ENCODE assay signal across 8 mouse cellular contexts in genomic region chr6:51471782-51472181, GRCm38 (mm10). TPM values are rescaled to one million over a fixed set of nuclear protein-coding genes. Genes with fewer than 3 reads are reported as not detected.
DNase-seq lines count a peak whose midpoint lies in the region; ATAC-seq and TF ChIP-seq lines count a peak whose summit lies in the region.

No protein-coding gene starts in this region.

- TF ChIP-seq POLR2A in heart, adult 2 months (IDR thresholded peaks at IDR 0.05; ENCODE audit: insufficient read depth, low read depth, low read length), result no peak
- TF ChIP-seq POLR2A in ES-Bruce4 (IDR thresholded peaks at IDR 0.05; ENCODE audit: insufficient read depth, low read length), result no peak

- no peaks in the 10 kb centered on the region for H3K9me3 ChIP-seq in ES-Bruce4 (replicated peaks; ENCODE audit: control insufficient read depth, insufficient read depth, low read length, poor library complexity, severe bottlenecking)
- H3K9me3 ChIP-seq in forebrain, embryonic 16.5 days (ENCODE audit: control insufficient read depth, low read length), result no peaks in the 10 kb centered on the region
- no peaks in the 10 kb centered on the region for H3K9me3 ChIP-seq in liver, embryonic 16.5 days (replicated peaks; ENCODE audit: control insufficient read depth, low read length)

- peaks cover 4% of the 10 kb centered on the region for H3K79me2 ChIP-seq in heart, adult 2 months (replicated peaks; ENCODE audit: control insufficient read depth, insufficient read depth, low read length)

- H3K4me2 ChIP-seq in forebrain, embryonic 16.5 days (ENCODE audit: low read length), result peak overlapping the region; percentile 86
- H3K4me2 ChIP-seq in liver, embryonic 16.5 days (ENCODE audit: low read depth, low read length), result peak overlapping the region; percentile 63

- no peaks in the 10 kb centered on the region for H3K27me3 ChIP-seq in heart, adult 2 months (ENCODE audit: control insufficient read depth, insufficient read depth, low read length)
- H3K27me3 ChIP-seq in ES-Bruce4 (ENCODE audit: control insufficient read depth, insufficient read depth, low read length, poor library complexity, severe bottlenecking), result no peaks in the 10 kb centered on the region
- no peaks in the 10 kb centered on the region for H3K27me3 ChIP-seq in forebrain, embryonic 16.5 days (replicated peaks; ENCODE audit: control insufficient read depth, insufficient read depth, low read length)
- H3K27me3 ChIP-seq in liver, embryonic 16.5 days (ENCODE audit: control insufficient read depth, insufficient read depth, low read depth, low read length), result no peaks in the 10 kb centered on the region

- no peak overlapping the region for H3K9ac ChIP-seq in heart, adult 2 months (ENCODE audit: low read depth, low read length)
- H3K9ac ChIP-seq in ES-Bruce4 (ENCODE audit: low read depth, poor library complexity, severe bottlenecking), result peak overlapping the region; percentile 100
- peak overlapping the region; percentile 58 for H3K9ac ChIP-seq in forebrain, embryonic 16.5 days (replicated peaks; ENCODE audit: low read depth, low read length)
- H3K9ac ChIP-seq in liver, embryonic 16.5 days (ENCODE audit: low read depth, low read length), result peak overlapping the region; percentile 54

- intact Hi-C loops in heart, adult 2 months (cut with DNase I), result loop anchor here (5.0 kb wide), 1 partner anchor 36 kb away; no protein-coding TSS in a partner anchor
- intact Hi-C loops in heart, postnatal 36 days (cut with DNase I), result loop anchor here (2.0 to 5.0 kb wide), 2 partner anchors 73 to 89 kb away; no protein-coding TSS in a partner anchor
- intact Hi-C loops in left cerebral cortex, postnatal 10 days (cut with DNase I), result loop anchor here (10.0 kb wide), 1 partner anchor 383 kb away; no protein-coding TSS in a partner anchor

- no peak for TF ChIP-seq CTCF in heart, adult 2 months (IDR thresholded peaks at IDR 0.05)
- TF ChIP-seq CTCF in ES-Bruce4 (IDR thresholded peaks at IDR 0.05; ENCODE audit: low read depth, low read length), result no peak

- H3K27ac ChIP-seq in heart, adult 2 months, result peak overlapping the region; percentile 99
- H3K27ac ChIP-seq in ES-Bruce4 (ENCODE audit: insufficient read depth, low read length), result no peak overlapping the region; the same call in 1 of the 2 replicates
- H3K27ac ChIP-seq in forebrain, embryonic 16.5 days (ENCODE audit: low read length), result peak overlapping the region; percentile 53; the same call in 1 of the 2 replicates
- no peak overlapping the region for H3K27ac ChIP-seq in liver, embryonic 16.5 days (ENCODE audit: low read length)

- no peak for TF ChIP-seq EP300 in heart, adult 2 months (IDR thresholded peaks at IDR 0.05; ENCODE audit: insufficient read depth, low read depth, low read length)
- no peak for TF ChIP-seq EP300 in ES-Bruce4 (IDR thresholded peaks at IDR 0.05; ENCODE audit: insufficient read depth, low read depth, low read length)

- peaks cover 29% of the 10 kb centered on the region for H3K36me3 ChIP-seq in heart, adult 2 months (ENCODE audit: control insufficient read depth, insufficient read depth, low read length)
- peaks cover 63% of the 10 kb centered on the region for H3K36me3 ChIP-seq in ES-Bruce4 (ENCODE audit: control insufficient read depth, insufficient read depth, low read length, poor library complexity, severe bottlenecking)
- H3K36me3 ChIP-seq in forebrain, embryonic 16.5 days (ENCODE audit: control insufficient read depth, insufficient read depth), result peaks cover 11% of the 10 kb centered on the region
- peaks cover 33% of the 10 kb centered on the region for H3K36me3 ChIP-seq in liver, embryonic 16.5 days (ENCODE audit: control insufficient read depth, insufficient read depth)

- H3K4me3 ChIP-seq in heart, adult 2 months, result peak overlapping the region; percentile 71; the same call in 1 of the 2 replicates
- peak overlapping the region; percentile 65 for H3K4me3 ChIP-seq in ES-Bruce4 (ENCODE audit: low read depth, low read length)
- H3K4me3 ChIP-seq in forebrain, embryonic 16.5 days (replicated peaks; ENCODE audit: low read length), result peak overlapping the region; percentile 47
- H3K4me3 ChIP-seq in liver, embryonic 16.5 days (ENCODE audit: low read depth, low read length), result peak overlapping the region; percentile 55

- no peak for ATAC-seq in forebrain, embryonic 16.5 days
- no peak for ATAC-seq in liver, embryonic 16.5 days (ENCODE audit: low read depth)

- DNase-seq in heart, adult 2 months, result no peak
- no peak for DNase-seq in heart, postnatal 36 days
- no peak for DNase-seq in left cerebral cortex, postnatal 10 days (ENCODE audit: extremely low spot score in 1 of 2, low spot score in 2 of 2)
- no peak for DNase-seq in yolk sac, embryonic 10.5 days (ENCODE audit: low spot score)
- DNase-seq in left cerebral cortex, adult 11 months (ENCODE audit: low spot score), result no peak

- 40% methylated on average over 3 of the region's 3 CpGs for WGBS in heart, adult 2 months
- 8% methylated on average over 3 of the region's 3 CpGs for WGBS in forebrain, embryonic 16.5 days
- 12% methylated on average over 3 of the region's 3 CpGs for WGBS in liver, embryonic 16.5 days (ENCODE audit: insufficient replicate concordance)

- H3K4me1 ChIP-seq in heart, adult 2 months (ENCODE audit: control insufficient read depth, insufficient read depth, low read length), result peaks cover 1% of the 10 kb centered on the region
- H3K4me1 ChIP-seq in ES-Bruce4 (ENCODE audit: control insufficient read depth, insufficient read depth, low read length), result peaks cover 1% of the 10 kb centered on the region
- H3K4me1 ChIP-seq in forebrain, embryonic 16.5 days (replicated peaks; ENCODE audit: control insufficient read depth, insufficient read depth, low read length), result peaks cover 28% of the 10 kb centered on the region
- peaks cover 25% of the 10 kb centered on the region for H3K4me1 ChIP-seq in liver, embryonic 16.5 days (ENCODE audit: control insufficient read depth, low read depth, low read length)

RNA-seq across cellular contexts. Expression of gene Cbx3, which starts 1.6 kb away (rescaled TPM):
- total RNA-seq in heart, adult 2 months (2021), result 10 to 100 TPM; 58.7 to 63.9 TPM
- polyA plus RNA-seq in heart, adult 2 months (2012; rRNA removed), result 7.6 and 15.7 TPM in 2 replicates
- total RNA-seq in heart, postnatal 36 days (2021), result 10 to 100 TPM; 61.7 to 69.7 TPM
- 341 and 361 TPM in 2 replicates for polyA plus RNA-seq in ES-Bruce4 (2011; ENCODE audit: insufficient read depth, insufficient read length, low read depth, missing spikeins)
- polyA plus RNA-seq in forebrain, embryonic 16.5 days (2015; fragmentation: Nextera tagmentation; extraction: Ambion mirVana), result 537 and 587 TPM in 2 replicates
- polyA plus RNA-seq in liver, embryonic 16.5 days (2015; fragmentation: Nextera tagmentation; extraction: Ambion mirVana), result 169 and 198 TPM in 2 replicates
- total RNA-seq in left cerebral cortex, postnatal 10 days (2021), result 100 to 1,000 TPM; 171 to 176 TPM

RNA-seq across cellular contexts. Expression of gene Hnrnpa2b1, which starts 2.1 kb away (rescaled TPM):
- total RNA-seq in heart, adult 2 months (2021), result 100 to 1,000 TPM; 384 to 411 TPM
- 91.2 and 166 TPM in 2 replicates for polyA plus RNA-seq in heart, adult 2 months (2012; rRNA removed)
- total RNA-seq in heart, postnatal 36 days (2021), result 100 to 1,000 TPM; 408 to 439 TPM
- 1,450 and 1,538 TPM in 2 replicates for polyA plus RNA-seq in ES-Bruce4 (2011; ENCODE audit: insufficient read depth, insufficient read length, low read depth, missing spikeins)
- 1,940 and 1,995 TPM in 2 replicates for polyA plus RNA-seq in forebrain, embryonic 16.5 days (2015; fragmentation: Nextera tagmentation; extraction: Ambion mirVana)
- polyA plus RNA-seq in liver, embryonic 16.5 days (2015; fragmentation: Nextera tagmentation; extraction: Ambion mirVana), result 712 and 778 TPM in 2 replicates
- total RNA-seq in left cerebral cortex, postnatal 10 days (2021), result 100 to 1,000 TPM; 545 to 564 TPM

RNA-seq across cellular contexts. Expression of gene Nfe2l3, which starts 39.3 kb away (rescaled TPM):
- total RNA-seq in heart, adult 2 months (2021), result under 1 TPM; 0.16 to 0.18 TPM
- polyA plus RNA-seq in heart, adult 2 months (2012; rRNA removed), result 0.20 TPM in 2 replicates
- under 1 TPM; 0.35 to 0.36 TPM for total RNA-seq in heart, postnatal 36 days (2021)
- 5.4 and 6.0 TPM in 2 replicates for polyA plus RNA-seq in ES-Bruce4 (2011; ENCODE audit: insufficient read depth, insufficient read length, low read depth, missing spikeins)
- 14.2 and 16.1 TPM in 2 replicates for polyA plus RNA-seq in forebrain, embryonic 16.5 days (2015; fragmentation: Nextera tagmentation; extraction: Ambion mirVana)
- 0.15 and 0.21 TPM in 2 replicates for polyA plus RNA-seq in liver, embryonic 16.5 days (2015; fragmentation: Nextera tagmentation; extraction: Ambion mirVana)
- 1 to 10 TPM; 4.4 to 6.9 TPM for total RNA-seq in left cerebral cortex, postnatal 10 days (2021)

RNA-seq across cellular contexts. Expression of gene Snx10, which starts 51.9 kb away (rescaled TPM):
- 10 to 100 TPM; 10.8 to 11.4 TPM for total RNA-seq in heart, adult 2 months (2021)
- polyA plus RNA-seq in heart, adult 2 months (2012; rRNA removed), result 3.9 and 6.5 TPM in 2 replicates
- total RNA-seq in heart, postnatal 36 days (2021), result 10 to 100 TPM; 11.7 to 12.6 TPM
- polyA plus RNA-seq in ES-Bruce4 (2011; ENCODE audit: insufficient read depth, insufficient read length, low read depth, missing spikeins), result 79.2 and 87.2 TPM in 2 replicates
- 61.6 and 70.5 TPM in 2 replicates for polyA plus RNA-seq in forebrain, embryonic 16.5 days (2015; fragmentation: Nextera tagmentation; extraction: Ambion mirVana)
- 8.8 TPM in 2 replicates for polyA plus RNA-seq in liver, embryonic 16.5 days (2015; fragmentation: Nextera tagmentation; extraction: Ambion mirVana)
- total RNA-seq in left cerebral cortex, postnatal 10 days (2021), result 100 to 1,000 TPM; 127 to 133 TPM

Comparison
In these comparisons a context has a peak if more than half of its experiments do, and no peak if none do; other contexts are left out.
1. H3K27ac ChIP-seq: peak in heart, adult 2 months (single experiment) and forebrain, embryonic 16.5 days (single experiment); none in ES-Bruce4 (single experiment) and liver, embryonic 16.5 days (single experiment).
2. RNA of gene Cbx3, which starts 1.6 kb away (polyA plus RNA-seq): 537 to 587 TPM in forebrain, embryonic 16.5 days, 341 to 361 TPM in ES-Bruce4 and 169 to 198 TPM in liver, embryonic 16.5 days; 7.6 to 15.7 TPM in heart, adult 2 months; every median in the first group is over 10 times any median in the second.
3. Peak in every context shown above with its lines, with median percentiles within 50 percentile points of each other: H3K4me3 ChIP-seq.